Comparison of ENCODE assay signal across 8 mouse cellular contexts in genomic region chr2:150748854-150749253, GRCm38 (mm10). TPM values are rescaled to one million over a fixed set of nuclear protein-coding genes. Genes with fewer than 3 reads are reported as not detected.
DNase-seq lines count a peak whose midpoint lies in the region; ATAC-seq lines count a peak whose summit lies in the region.

Gene Entpd6 (plus strand): TSS chr2:150749042.

- peak; percentile 96 for DNase-seq in R1 (ENCODE audit: low read depth, low spot score)
- peak; percentile 95 to 96 for DNase-seq in cerebellum, postnatal 25 days
- peak; percentile 99 for DNase-seq in frontal cortex, postnatal 36 days (ENCODE audit: low spot score in 2 of 2)
- DNase-seq in left cerebral cortex, adult 11 months (ENCODE audit: low spot score) = peak; percentile 98
- DNase-seq in lung, postnatal 4 days = peak; percentile 96
- peak; percentile 93 for DNase-seq in retina, postnatal 7 days (ENCODE audit: low read depth, low spot score)
- peak; percentile 79 for DNase-seq in urinary bladder, adult 2 months (ENCODE audit: low spot score)

- peaks cover 13% of the 10 kb centered on the region for H3K36me3 ChIP-seq in hindbrain, embryonic 15.5 days

- peaks cover 22% of the 10 kb centered on the region; the same call in 1 of the 2 replicates for H3K27me3 ChIP-seq in hindbrain, embryonic 15.5 days

- H3K27ac ChIP-seq in hindbrain, embryonic 15.5 days (replicated peaks) = peak within 1 kb of the TSS; percentile 88

- H3K9ac ChIP-seq in hindbrain, embryonic 15.5 days = peak within 1 kb of the TSS; percentile 81

- H3K4me2 ChIP-seq in hindbrain, embryonic 15.5 days = peak within 1 kb of the TSS; percentile 79

- ATAC-seq in hindbrain, embryonic 15.5 days (ENCODE audit: low FRiP score, low read depth) = peak; percentile 98

- peak within 1 kb of the TSS; percentile 67 for H3K4me3 ChIP-seq in hindbrain, embryonic 15.5 days

- under 1% methylated on average over 30 of the region's 30 CpGs for WGBS in hindbrain, embryonic 15.5 days

- no peaks in the 10 kb centered on the region for H3K9me3 ChIP-seq in hindbrain, embryonic 15.5 days

- H3K4me1 ChIP-seq in hindbrain, embryonic 15.5 days (replicated peaks) = peaks cover 17% of the 10 kb centered on the region

RNA-seq across cellular contexts. Expression of gene Entpd6, which starts in this region (rescaled TPM):
- polyA plus RNA-seq in hindbrain, embryonic 15.5 days (2015; fragmentation: Nextera tagmentation; extraction: Ambion mirVana) = 71.6 and 76.3 TPM in 2 replicates
- polyA plus RNA-seq in urinary bladder, adult 2 months (2012; rRNA removed) = 38.4 and 46.2 TPM in 2 replicates

Comparison
In these comparisons a context has a peak if more than half of its experiments do, and no peak if none do; other contexts are left out.
1. Peak in every context shown above with its lines: DNase-seq, ATAC-seq, H3K4me3 ChIP-seq and H3K27ac ChIP-seq.